Mouse (Mus musculus) ES-E14 (cell line): ENCODE measurements at regions not wholly inside any gene's neighbourhood (a gene's known extent, or its start where the extent isn't known, plus 50 kb on each side); places are given as distances from the start of the nearest gene placed in this dataset.

Experiments
- DNase-seq: peaks from one replicate; pipeline ENCODE4 v3.0.0-alpha.2; 2013; ENCODE audit warnings: low read depth, low spot score
- H3K27ac ChIP-seq: 2 replicates; pipeline ENCODE4 v1.5.1; 2012; ENCODE audit warnings: low read depth, mild to moderate bottlenecking, low read length, moderate library complexity, mixed read lengths; ENCODE audit not compliant: poor library complexity, insufficient read depth, severe bottlenecking
- H3K36me3 ChIP-seq: 2 replicates; pipeline ENCODE4 v1.6.1; 2012; ENCODE audit warnings: mild to moderate bottlenecking, low read length, moderate library complexity, mixed read lengths; ENCODE audit not compliant: control insufficient read depth, poor library complexity, insufficient read depth, severe bottlenecking
- H3K4me1 ChIP-seq, 2 experiments: fragments of 150-350 bp in 1 of 2; sonication (generic) in 1 of 2; 2 replicates each; pipeline ENCODE4 v1.6.1; 2012; ENCODE audit warnings: low read length in 2 of 2, mild to moderate bottlenecking in 1 of 2, mixed read lengths in 1 of 2; ENCODE audit not compliant: control insufficient read depth in 2 of 2, insufficient read depth in 2 of 2, poor library complexity in 1 of 2
- H3K4me3 ChIP-seq, 2 experiments: fragments of 150-350 bp in 1 of 2; sonication (generic) in 1 of 2; 2 replicates each; pipeline ENCODE4 v1.5.1; 2012; ENCODE audit warnings: low read length in 2 of 2, low read depth in 1 of 2, mild to moderate bottlenecking in 1 of 2, mixed read lengths in 1 of 2; ENCODE audit not compliant: insufficient read depth in 1 of 2, poor library complexity in 1 of 2, severe bottlenecking in 1 of 2
- H3K9ac ChIP-seq: 2 replicates; pipeline ENCODE4 v1.6.1; 2012; ENCODE audit warnings: low read depth, mild to moderate bottlenecking, low read length, mixed read lengths; ENCODE audit not compliant: poor library complexity, insufficient read depth, severe bottlenecking
- H3K9me3 ChIP-seq: fragments of 150-350 bp; sonication (generic); 2 replicates; pipeline ENCODE4 v1.6.1; 2012; ENCODE audit warnings: low read depth, mild to moderate bottlenecking, low read length; ENCODE audit not compliant: control insufficient read depth, insufficient read depth
- CHD2 ChIP-seq: IDR thresholded peaks from 2 replicates; pipeline ENCODE4 v1.6.1; 2014; ENCODE audit warnings: mild to moderate bottlenecking, low read depth, low read length, inconsistent platforms
- HCFC1 ChIP-seq: IDR thresholded peaks from 2 replicates; pipeline ENCODE4 v1.6.1; 2012; ENCODE audit warnings: low read length, inconsistent platforms, borderline replicate concordance; ENCODE audit not compliant: insufficient read depth
- MAFK ChIP-seq: IDR thresholded peaks from 2 replicates; pipeline ENCODE4 v1.6.1; 2014; ENCODE audit warnings: mild to moderate bottlenecking, low read depth, low read length, inconsistent platforms; ENCODE audit not compliant: insufficient read depth
- ZC3H11A ChIP-seq: IDR thresholded peaks from 2 replicates; pipeline ENCODE4 v1.6.1; 2012; ENCODE audit warnings: low read depth, mild to moderate bottlenecking, inconsistent platforms, low read length, borderline replicate concordance
- ZNF384 ChIP-seq: IDR thresholded peaks from 2 replicates; pipeline ENCODE4 v1.6.1; 2012; ENCODE audit warnings: low read depth, low read length, inconsistent platforms
- in situ Hi-C, 2 experiments: fragments of 600-800 bp; cut with MboI; formaldehyde crosslinking; loops; one replicate each; pipeline ENCODE4 v1.15.1; 2025; ENCODE audit warnings: low sequenced_read_pairs in 2 of 2, inconsistent platforms in 1 of 2; ENCODE audit not compliant: unreplicated experiment in 2 of 2

DNA sequence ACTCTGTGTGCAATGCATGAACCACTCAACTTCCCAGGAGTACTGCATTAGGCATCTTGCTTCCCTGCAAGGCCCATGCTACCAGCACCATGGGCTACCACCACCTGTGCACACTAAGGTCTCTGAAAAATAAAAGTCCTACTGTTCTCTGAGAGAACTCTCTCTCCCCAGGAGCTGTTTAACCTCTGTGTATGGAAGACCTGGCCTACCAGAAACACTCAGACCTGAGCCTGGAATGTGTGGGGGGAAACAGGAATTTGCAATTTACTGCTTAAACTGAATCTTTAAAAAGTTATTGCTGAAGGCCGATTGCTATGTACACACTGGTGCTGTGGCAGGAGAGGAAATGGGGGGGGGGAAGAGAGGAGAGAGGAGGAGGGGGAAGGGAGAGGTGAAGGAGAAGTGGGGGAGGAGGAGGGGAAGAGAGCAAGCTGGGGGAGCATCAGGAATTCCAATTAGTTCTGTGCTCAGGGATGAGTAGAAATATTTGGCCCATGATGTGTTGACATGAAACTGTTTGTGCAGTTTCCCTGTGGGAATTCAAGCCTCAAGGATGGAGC is 860.4 kb upstream of the Lrrc6 start:
- DNase-seq: no peak
- H3K27ac ChIP-seq: no peak overlapping the region
- H3K4me3 ChIP-seq: no peak overlapping the region
- no peaks in the 10 kb centered on the region for H3K9me3 ChIP-seq
- no peaks in the 10 kb centered on the region for H3K36me3 ChIP-seq
- TF ChIP-seq ZC3H11A: no peak
- no peak for TF ChIP-seq ZNF384
- no peak for TF ChIP-seq CHD2
- no peak for TF ChIP-seq MAFK
- no peak for TF ChIP-seq HCFC1
- H3K9ac ChIP-seq: no peak overlapping the region
- no peaks in the 10 kb centered on the region for H3K4me1 ChIP-seq
- in situ Hi-C loops: no loop called here

DNA sequence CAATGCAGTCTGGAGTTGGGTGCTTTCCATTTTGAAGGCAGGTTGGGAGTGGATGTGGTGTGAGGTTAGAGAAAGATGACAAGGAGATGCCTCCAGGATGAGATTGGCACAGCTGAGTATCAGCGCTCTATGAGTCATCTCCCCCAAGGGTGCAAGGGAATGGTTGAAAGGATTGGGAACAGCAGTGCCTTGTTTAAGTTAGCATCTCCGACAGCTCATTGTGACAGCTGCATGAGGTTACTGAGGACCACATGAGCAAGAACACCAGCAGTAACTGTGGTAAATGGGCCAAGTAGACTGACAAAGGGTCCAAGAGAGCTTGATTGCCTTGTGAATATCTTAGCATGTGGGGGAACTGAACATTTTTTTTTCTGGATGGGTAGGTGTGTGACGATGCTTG is 857.2 kb upstream of the Lrrc6 start:
- Histone ChIP-seq H3K4me1 (no peaks in the 10 kb centered on the region), H3K27ac (no peak overlapping the region), H3K36me3 (no peaks in the 10 kb centered on the region), H3K9me3 (no peaks in the 10 kb centered on the region), H3K4me3 (no peak overlapping the region), H3K9ac (no peak overlapping the region)
- in situ Hi-C loops: no loop called here
- no peak for TF ChIP-seq ZNF384
- no peak for TF ChIP-seq CHD2
- no peak for TF ChIP-seq HCFC1
- no peak for TF ChIP-seq MAFK
- TF ChIP-seq ZC3H11A: no peak
- no peak for DNase-seq

DNA sequence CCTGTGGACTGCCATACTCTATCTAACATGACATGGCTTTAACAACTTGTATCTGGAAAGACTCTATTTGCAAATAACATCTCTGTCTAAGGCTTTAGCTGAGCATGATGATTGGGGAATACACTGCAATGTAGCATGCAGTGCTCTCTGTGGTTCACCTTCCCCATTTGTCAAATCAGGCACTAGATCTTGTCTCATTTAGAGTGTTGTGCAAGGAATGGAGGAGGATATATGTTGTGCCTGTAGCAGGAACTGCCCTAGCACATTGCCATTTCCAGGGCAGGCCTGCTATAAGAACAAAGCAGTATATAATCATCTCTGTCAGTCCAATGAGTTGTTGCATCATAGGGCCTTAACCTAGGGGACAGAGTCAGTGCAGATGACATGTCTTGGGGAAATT is 854.6 kb upstream of the Lrrc6 start:
- H3K9me3 ChIP-seq: no peaks in the 10 kb centered on the region
- no peak overlapping the region for H3K4me3 ChIP-seq
- TF ChIP-seq ZC3H11A: no peak
- TF ChIP-seq MAFK: no peak
- no peak for TF ChIP-seq CHD2
- no peak for TF ChIP-seq ZNF384
- no peak for TF ChIP-seq HCFC1
- H3K27ac ChIP-seq: no peak overlapping the region
- H3K36me3 ChIP-seq: no peaks in the 10 kb centered on the region
- in situ Hi-C loops: no loop called here
- no peak for DNase-seq
- H3K9ac ChIP-seq: no peak overlapping the region
- H3K4me1 ChIP-seq: no peaks in the 10 kb centered on the region

DNA sequence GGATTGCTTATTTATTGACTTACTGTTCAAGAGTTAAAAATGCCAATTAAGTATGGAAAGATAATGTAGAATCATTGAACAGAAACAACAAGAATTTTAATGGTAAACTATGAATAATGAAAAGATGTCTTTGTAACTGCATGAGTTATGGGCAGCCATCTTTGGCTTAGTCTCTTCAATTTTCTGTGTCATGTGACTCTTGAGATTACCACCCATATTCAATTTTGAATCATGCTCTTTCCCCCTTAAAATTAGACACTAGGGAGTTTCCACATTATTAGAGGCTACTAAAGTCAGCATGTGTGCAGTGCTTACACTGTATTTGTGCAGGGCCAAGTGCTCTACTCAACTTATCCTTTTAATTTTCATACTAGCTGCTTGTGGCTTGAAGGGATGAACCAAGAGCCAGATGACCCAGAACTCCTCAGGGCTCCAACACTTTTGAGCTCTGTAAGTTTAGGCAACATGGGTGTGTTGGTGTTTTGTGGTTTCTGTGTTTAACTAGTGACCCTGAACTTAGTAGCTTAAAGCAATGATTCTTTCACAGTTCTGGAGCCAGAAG is 854.0 kb upstream of the Lrrc6 start:
- TF ChIP-seq ZNF384: no peak
- TF ChIP-seq MAFK: no peak
- no peak for TF ChIP-seq HCFC1
- no peak for TF ChIP-seq ZC3H11A
- TF ChIP-seq CHD2: no peak
- Histone ChIP-seq H3K36me3 (no peaks in the 10 kb centered on the region), H3K4me3 (no peak overlapping the region), H3K4me1 (no peaks in the 10 kb centered on the region), H3K9ac (no peak overlapping the region), H3K27ac (no peak overlapping the region), H3K9me3 (no peaks in the 10 kb centered on the region)
- in situ Hi-C loops: no loop called here
- DNase-seq: no peak

DNA sequence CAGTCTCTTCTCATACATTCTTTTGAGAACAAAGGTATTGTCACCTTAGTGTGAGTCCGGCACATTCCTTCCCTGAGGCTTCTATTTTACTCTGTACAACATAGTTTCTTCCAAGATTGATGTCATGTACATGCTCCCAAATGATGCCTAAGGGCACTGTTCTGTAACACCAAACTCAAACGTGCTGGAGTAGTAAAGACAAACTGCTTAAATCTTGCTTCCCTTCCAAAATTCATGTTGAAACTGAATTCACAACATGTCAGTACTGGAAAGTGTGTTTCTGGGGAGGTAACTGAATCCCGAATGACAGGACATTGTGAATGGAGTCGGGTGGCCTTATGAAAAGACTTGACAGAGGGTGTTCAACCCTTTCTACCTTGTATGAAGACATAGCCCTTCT is 848.8 kb upstream of the Lrrc6 start:
- DNase-seq: no peak
- H3K36me3 ChIP-seq: no peaks in the 10 kb centered on the region
- H3K9me3 ChIP-seq: no peaks in the 10 kb centered on the region
- TF ChIP-seq MAFK (no peak), CHD2 (no peak), ZNF384 (no peak), ZC3H11A (no peak), HCFC1 (no peak)
- no peak overlapping the region for H3K27ac ChIP-seq
- no peaks in the 10 kb centered on the region for H3K4me1 ChIP-seq
- in situ Hi-C loops: no loop called here
- no peak overlapping the region for H3K9ac ChIP-seq
- no peak overlapping the region for H3K4me3 ChIP-seq
